Mouse (Mus musculus) heart, adult 2 months (tissue): ENCODE data around the gene Krt4.

ENCODE experiments used
- CTCF ChIP-seq: fragments of 200-600 bp; IDR thresholded peaks from 2 replicates; pipeline ENCODE4 v1.8.1; 2022; ENCODE audit warnings: antibody characterized with exemption, mild to moderate bottlenecking, moderate library complexity
- POLR2A ChIP-seq: fragments of 200-500 bp; IDR thresholded peaks from 2 replicates; pipeline ENCODE4 v1.6.1; 2011; ENCODE audit warnings: mild to moderate bottlenecking, low read depth, low read length, control low read depth; ENCODE audit not compliant: insufficient read depth

GRCm38 (mm10) chr15:101929087-101929486 lies 4.6 kb upstream of the Krt4 start:
- TF ChIP-seq POLR2A (no peak), CTCF (no peak)
